Mouse (Mus musculus) limb, embryonic 12.5 days (tissue): ENCODE results near the gene Slc16a7. TPM values are rescaled to one million over a fixed set of nuclear protein-coding genes. Genes with fewer than 3 reads are reported as not detected.

Source experiments
- ATAC-seq: fragments of 200-750 bp; cut with Nextera tagmentation; 2 replicates; pipeline ENCODE4 v1.8.0; 2017; ENCODE audit warnings: low read depth, moderate TSS enrichment; ENCODE audit not compliant: insufficient number of reproducible peaks, insufficient read depth, low FRiP score, low TSS enrichment
- H3K27ac ChIP-seq: fragments of 300-500 bp; sonication (generic); 2 replicates; pipeline ENCODE4 v1.5.1; 2016; ENCODE audit warnings: mild to moderate bottlenecking, moderate library complexity
- H3K27me3 ChIP-seq: fragments of 300-500 bp; sonication (generic); 2 replicates; pipeline ENCODE4 v1.6.1; 2016; ENCODE audit warnings: mild to moderate bottlenecking, moderate library complexity
- H3K36me3 ChIP-seq: fragments of 300-500 bp; sonication (generic); 2 replicates; pipeline ENCODE4 v1.6.1; 2016; ENCODE audit warnings: mild to moderate bottlenecking, moderate library complexity
- H3K4me1 ChIP-seq: fragments of 300-500 bp; sonication (generic); replicated peaks from 2 replicates; pipeline ENCODE4 v1.6.1; 2016
- H3K4me2 ChIP-seq: fragments of 300-500 bp; sonication (generic); 2 replicates; pipeline ENCODE4 v1.6.1; 2016; ENCODE audit warnings: mild to moderate bottlenecking, moderate library complexity
- H3K4me3 ChIP-seq: fragments of 300-500 bp; sonication (generic); replicated peaks from 2 replicates; pipeline ENCODE4 v1.5.1; 2016; ENCODE audit warnings: mild to moderate bottlenecking
- H3K9ac ChIP-seq: fragments of 300-500 bp; sonication (generic); replicated peaks from 2 replicates; pipeline ENCODE4 v1.6.1; 2016; ENCODE audit warnings: mild to moderate bottlenecking, moderate library complexity
- H3K9me3 ChIP-seq: fragments of 300-500 bp; sonication (generic); 2 replicates; pipeline ENCODE4 v1.6.1; 2016; ENCODE audit warnings: mild to moderate bottlenecking, moderate library complexity
- WGBS: fragments of 180-500 bp; shearing (Covaris S2); methylation state at CpG from one replicate; pipeline ENCODE4 v1.1.7; 2016; 5-methylcytosine and 5-hydroxymethylcytosine counted together
- polyA plus RNA-seq: library from polyadenylated mRNA; unstranded; fragments of >200 nt; fragmentation: Nextera tagmentation; extraction: Ambion mirVana; gene quantifications from 2 replicates; pipeline ENCODE4 v1.2.1, GENCODE M21; 2016

Slc16a7 gene
- polyA plus RNA-seq, 1 experiment from 2014 or later: 5.2 TPM

- ATAC-seq: no peak
Observed at GRCm38 (mm10) chr10:125352805-125353204, 36.5 kb downstream of the Slc16a7 start.

GRCm38 (mm10) chr10:125348171-125348570 lies 41.1 kb downstream of the Slc16a7 start:
- Histone ChIP-seq H3K4me2 (no peak overlapping the region), H3K4me3 (no peak overlapping the region), H3K27ac (no peak overlapping the region), H3K9me3 (no peaks in the 10 kb centered on the region), H3K36me3 (no peaks in the 10 kb centered on the region), H3K4me1 (no peaks in the 10 kb centered on the region), H3K27me3 (no peaks in the 10 kb centered on the region), H3K9ac (no peak overlapping the region)
- ATAC-seq: no peak
- WGBS: 83% methylated on average over 3 of the region's 3 CpGs

More at GRCm38 (mm10) chr10:125352805-125353204, 36.5 kb downstream of the Slc16a7 start:
- Histone ChIP-seq H3K9ac (no peak overlapping the region), H3K4me3 (no peak overlapping the region), H3K27ac (no peak overlapping the region), H3K4me2 (no peak overlapping the region), H3K9me3 (no peaks in the 10 kb centered on the region), H3K36me3 (no peaks in the 10 kb centered on the region), H3K27me3 (no peaks in the 10 kb centered on the region), H3K4me1 (peaks cover 3% of the 10 kb centered on the region; the same call in 1 of the 2 replicates)
- 77% methylated on average over 7 of the region's 7 CpGs for WGBS

- WGBS: 82% methylated on average over 6 of the region's 6 CpGs
- H3K36me3 ChIP-seq: no peaks in the 10 kb centered on the region
- ATAC-seq: no peak
- no peak overlapping the region for H3K4me2 ChIP-seq
- H3K4me1 ChIP-seq: no peaks in the 10 kb centered on the region
- H3K9ac ChIP-seq: no peak overlapping the region
- no peak overlapping the region for H3K4me3 ChIP-seq
- no peak overlapping the region for H3K27ac ChIP-seq
- no peaks in the 10 kb centered on the region for H3K27me3 ChIP-seq
- H3K9me3 ChIP-seq: no peaks in the 10 kb centered on the region
Observed at GRCm38 (mm10) chr10:125347149-125347548, 42.1 kb downstream of the Slc16a7 start.

DNA sequence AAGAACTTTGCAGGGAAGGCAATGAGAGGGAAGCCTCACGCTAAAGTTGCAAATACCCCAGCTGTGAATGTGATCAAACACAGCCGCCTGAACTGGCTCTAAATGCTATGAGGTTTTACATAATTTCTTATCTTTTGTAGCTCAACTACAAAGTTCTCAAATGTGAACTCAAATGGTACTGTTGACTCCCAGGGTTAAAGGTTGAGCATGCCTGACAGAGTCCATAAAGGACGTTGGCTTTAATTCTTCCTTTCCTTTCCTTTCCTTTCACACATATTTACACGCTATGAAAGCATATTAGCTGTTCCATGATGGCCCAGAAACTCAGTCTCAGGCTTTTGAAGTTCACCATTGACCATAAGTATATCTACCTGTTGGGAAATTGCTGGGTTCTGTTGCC lies 42.9 kb downstream of the Slc16a7 start:
- H3K9ac ChIP-seq: no peak overlapping the region
- H3K4me2 ChIP-seq: no peak overlapping the region
- no peak overlapping the region for H3K27ac ChIP-seq
- no peaks in the 10 kb centered on the region for H3K4me1 ChIP-seq
- H3K36me3 ChIP-seq: no peaks in the 10 kb centered on the region
- no peaks in the 10 kb centered on the region for H3K27me3 ChIP-seq
- H3K4me3 ChIP-seq: no peak overlapping the region
- 79% methylated on average over 4 of the region's 4 CpGs for WGBS
- ATAC-seq: no peak
- H3K9me3 ChIP-seq: no peaks in the 10 kb centered on the region

GRCm38 (mm10) chr10:125345583-125345982 lies 43.7 kb downstream of the Slc16a7 start:
- Histone ChIP-seq H3K9me3 (no peaks in the 10 kb centered on the region), H3K4me3 (no peak overlapping the region), H3K36me3 (no peaks in the 10 kb centered on the region), H3K27ac (no peak overlapping the region), H3K27me3 (no peaks in the 10 kb centered on the region), H3K4me2 (no peak overlapping the region), H3K9ac (no peak overlapping the region), H3K4me1 (no peaks in the 10 kb centered on the region)
- WGBS: 72% methylated on average over 1 of the region's 1 CpGs
- no peak for ATAC-seq

- Histone ChIP-seq H3K4me1 (no peaks in the 10 kb centered on the region), H3K36me3 (no peaks in the 10 kb centered on the region), H3K9ac (no peak overlapping the region), H3K4me2 (no peak overlapping the region), H3K9me3 (no peaks in the 10 kb centered on the region), H3K27ac (no peak overlapping the region), H3K4me3 (no peak overlapping the region), H3K27me3 (no peaks in the 10 kb centered on the region)
- no peak for ATAC-seq
- WGBS: 79% methylated on average over 7 of the region's 7 CpGs
Observed at GRCm38 (mm10) chr10:125342204-125342603, 47.1 kb downstream of the Slc16a7 start.

GRCm38 (mm10) chr10:125333799-125334198 lies 55.5 kb downstream of the Slc16a7 start:
- Histone ChIP-seq H3K9ac (no peak overlapping the region), H3K27me3 (no peaks in the 10 kb centered on the region), H3K4me1 (peaks cover 9% of the 10 kb centered on the region), H3K36me3 (no peaks in the 10 kb centered on the region), H3K4me3 (no peak overlapping the region), H3K4me2 (no peak overlapping the region), H3K27ac (no peak overlapping the region), H3K9me3 (no peaks in the 10 kb centered on the region)
- 96% methylated on average over 5 of the region's 5 CpGs for WGBS
- ATAC-seq: no peak

GRCm38 (mm10) chr10:125331334-125331733 lies 57.9 kb downstream of the Slc16a7 start:
- H3K9ac ChIP-seq: no peak overlapping the region
- no peaks in the 10 kb centered on the region for H3K27me3 ChIP-seq
- no peak for ATAC-seq
- WGBS: 42% methylated on average over 5 of the region's 5 CpGs
- H3K4me1 ChIP-seq: peaks cover 26% of the 10 kb centered on the region
- no peaks in the 10 kb centered on the region for H3K36me3 ChIP-seq
- no peak overlapping the region for H3K27ac ChIP-seq
- H3K4me3 ChIP-seq: no peak overlapping the region
- no peak overlapping the region for H3K4me2 ChIP-seq
- no peaks in the 10 kb centered on the region for H3K9me3 ChIP-seq

DNA sequence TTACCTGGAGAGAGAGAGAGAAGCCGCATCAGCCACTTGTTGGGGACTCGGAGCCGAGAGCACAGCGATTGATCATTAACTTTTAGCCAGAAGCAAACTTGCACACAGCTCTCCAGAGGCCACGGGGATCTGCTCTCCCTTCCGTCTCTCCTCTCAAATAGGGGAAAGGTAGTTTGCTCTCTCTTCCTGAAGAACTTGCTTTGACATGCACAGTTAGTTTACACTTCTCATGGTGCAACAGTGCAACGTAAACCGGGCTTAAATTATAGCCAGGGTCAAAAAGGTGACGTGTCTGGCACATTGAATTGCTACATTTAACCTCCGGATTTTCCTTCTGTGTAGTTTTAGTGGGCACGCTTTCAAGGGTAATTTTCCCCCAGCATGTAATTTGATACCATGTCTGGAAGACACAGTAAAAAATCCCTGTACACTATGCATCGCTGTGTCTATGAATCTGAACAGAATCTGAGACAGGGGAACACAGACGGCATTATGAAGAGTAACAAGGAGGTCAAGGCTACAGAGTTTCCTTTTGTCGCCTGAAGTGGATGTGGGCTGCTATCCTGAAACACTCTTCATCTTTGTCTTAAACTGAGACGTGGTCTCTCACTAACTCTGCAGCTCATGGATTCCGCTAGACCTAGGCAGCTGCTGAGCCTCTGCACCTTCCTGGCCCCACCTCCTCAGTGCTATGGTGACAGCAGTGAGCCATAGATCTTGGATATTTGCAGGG lies 60.8 kb downstream of the Slc16a7 start:
- WGBS: 3% methylated on average over 16 of the region's 16 CpGs
- H3K4me3 ChIP-seq: peak overlapping the region; percentile 26
- peak overlapping the region; percentile 85 for H3K27ac ChIP-seq
- H3K4me2 ChIP-seq: peak overlapping the region; percentile 54
- peaks cover 26% of the 10 kb centered on the region for H3K4me1 ChIP-seq
- ATAC-seq: peak; percentile 80
- no peak overlapping the region; the same call in 1 of the 2 replicates for H3K9ac ChIP-seq
- H3K9me3 ChIP-seq: no peaks in the 10 kb centered on the region
- H3K27me3 ChIP-seq: no peaks in the 10 kb centered on the region
- no peaks in the 10 kb centered on the region for H3K36me3 ChIP-seq

GRCm38 (mm10) chr10:125324871-125325565 lies 64.2 kb downstream of the Slc16a7 start:
- Histone ChIP-seq H3K9me3 (no peaks in the 10 kb centered on the region), H3K27me3 (no peaks in the 10 kb centered on the region), H3K4me1 (peaks cover 32% of the 10 kb centered on the region), H3K36me3 (no peaks in the 10 kb centered on the region), H3K27ac (no peak overlapping the region), H3K4me3 (no peak overlapping the region), H3K4me2 (no peak overlapping the region), H3K9ac (no peak overlapping the region)
- ATAC-seq: no peak
- 92% methylated on average over 7 of the region's 7 CpGs for WGBS

- Histone ChIP-seq H3K4me1 (peaks cover 32% of the 10 kb centered on the region), H3K4me3 (no peak overlapping the region), H3K27me3 (no peaks in the 10 kb centered on the region), H3K9me3 (no peaks in the 10 kb centered on the region), H3K36me3 (no peaks in the 10 kb centered on the region), H3K27ac (no peak overlapping the region), H3K9ac (no peak overlapping the region), H3K4me2 (no peak overlapping the region)
- WGBS: 86% methylated on average over 13 of the region's 13 CpGs
- no peak for ATAC-seq
Observed at GRCm38 (mm10) chr10:125324149-125324834, 65.0 kb downstream of the Slc16a7 start.
